Mouse (Mus musculus): Measurements from ENCODE around the gene Lhx5. TPM values are rescaled to one million over a fixed set of nuclear protein-coding genes. Genes with fewer than 3 reads are reported as not detected.

The Lhx5 gene
- polyA plus RNA-seq (2015; fragmentation: Nextera tagmentation; extraction: Ambion mirVana): 0.08 TPM in 1 of 2 replicates, not detected in the other

DNA sequence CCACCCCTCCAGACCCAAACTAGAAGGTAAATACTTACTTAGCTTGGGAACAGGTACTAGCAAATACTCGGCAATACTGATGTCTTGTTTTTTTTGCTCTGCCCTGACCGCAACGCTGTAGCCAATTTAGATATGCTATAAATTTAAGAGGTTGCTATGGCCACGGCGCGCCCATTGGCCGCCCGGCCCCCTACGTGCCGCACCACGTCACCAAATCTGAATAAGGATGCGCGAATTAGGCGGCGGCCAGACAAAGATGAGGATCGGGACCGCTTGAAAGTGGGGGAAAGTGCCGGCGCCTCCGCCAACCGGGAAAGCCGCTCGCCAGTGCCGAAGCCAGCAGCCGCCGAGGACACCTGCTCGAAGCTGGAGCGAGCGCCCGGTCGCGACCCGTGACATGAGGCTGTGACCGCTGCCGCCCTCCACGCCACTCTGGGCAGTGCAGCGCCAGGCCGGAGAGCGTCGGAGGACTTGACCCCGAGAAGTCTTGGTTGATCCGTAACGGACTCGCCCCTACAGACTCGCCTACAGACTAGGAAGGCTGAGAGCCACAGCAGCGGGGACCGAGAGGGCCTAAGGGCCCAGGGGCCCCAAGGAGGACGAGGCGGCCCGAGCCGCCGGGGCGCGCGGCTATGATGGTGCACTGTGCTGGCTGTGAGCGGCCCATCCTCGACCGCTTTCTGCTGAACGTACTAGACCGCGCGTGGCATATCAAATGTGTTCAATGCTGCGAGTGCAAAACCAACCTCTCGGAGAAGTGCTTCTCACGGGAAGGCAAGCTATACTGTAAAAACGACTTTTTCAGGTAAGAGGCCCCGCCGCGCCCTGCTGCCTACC is at the start of gene Lhx5:
Gene Lhx5 (plus strand): TSS at position 51 of the 837 bp plus-strand sequence.
- no peak within 1 kb of the TSS; the same call in 1 of the 2 replicates for H3K4me3 ChIP-seq (replicated peaks)
- H3K4me1 ChIP-seq (replicated peaks): peaks cover 7% of the 10 kb centered on the region
- peaks cover 95% of the 10 kb centered on the region for H3K27me3 ChIP-seq (replicated peaks)
- no peak within 1 kb of the TSS for H3K27ac ChIP-seq
- H3K36me3 ChIP-seq: no peaks in the 10 kb centered on the region
- H3K9me3 ChIP-seq: no peaks in the 10 kb centered on the region
- H3K4me2 ChIP-seq (replicated peaks): no peak within 1 kb of the TSS
- WGBS: under 1% methylated on average over 69 of the region's 69 CpGs
- ATAC-seq: no peak
- H3K9ac ChIP-seq: no peak within 1 kb of the TSS

GRCm38 (mm10) chr5:120386361-120386760 is 45.1 kb upstream of the Lhx5 start:
- Histone ChIP-seq H3K9me3 (no peaks in the 10 kb centered on the region), H3K27ac (no peak overlapping the region), H3K36me3 (no peaks in the 10 kb centered on the region), H3K9ac (no peak overlapping the region), H3K4me3 (replicated peaks) (no peak overlapping the region), H3K4me1 (replicated peaks) (no peaks in the 10 kb centered on the region), H3K27me3 (replicated peaks) (peaks cover 10% of the 10 kb centered on the region), H3K4me2 (replicated peaks) (no peak overlapping the region)
- no peak for ATAC-seq
- WGBS: 68% methylated on average over 4 of the region's 4 CpGs

DNA sequence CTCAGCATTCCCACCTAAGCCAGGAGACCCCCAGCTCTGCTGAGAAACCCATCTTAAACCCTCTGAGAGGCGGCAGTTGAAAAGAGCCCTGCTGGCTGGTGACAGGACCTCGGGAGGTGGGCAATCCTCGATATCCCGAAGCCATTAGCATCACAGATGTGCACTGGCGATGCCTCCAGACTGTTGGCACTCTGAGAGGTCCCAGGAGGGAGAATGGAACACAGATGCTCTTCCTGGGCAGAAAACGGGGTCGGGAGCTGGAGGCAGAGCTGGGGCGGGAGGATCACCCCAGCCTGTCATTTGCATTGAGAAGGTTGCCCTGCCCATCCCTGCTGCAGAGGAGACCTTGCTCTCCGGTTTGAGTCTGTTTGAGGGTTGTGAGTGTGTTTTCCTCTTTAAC is 42.7 kb upstream of the Lhx5 start:
- no peak for ATAC-seq
- Histone ChIP-seq H3K4me2 (replicated peaks) (no peak overlapping the region), H3K27ac (no peak overlapping the region), H3K27me3 (replicated peaks) (peaks cover 5% of the 10 kb centered on the region; the same call in 1 of the 2 replicates), H3K4me3 (replicated peaks) (no peak overlapping the region), H3K4me1 (replicated peaks) (no peaks in the 10 kb centered on the region), H3K36me3 (no peaks in the 10 kb centered on the region), H3K9ac (no peak overlapping the region), H3K9me3 (no peaks in the 10 kb centered on the region)
- 59% methylated on average over 9 of the region's 9 CpGs for WGBS

DNA sequence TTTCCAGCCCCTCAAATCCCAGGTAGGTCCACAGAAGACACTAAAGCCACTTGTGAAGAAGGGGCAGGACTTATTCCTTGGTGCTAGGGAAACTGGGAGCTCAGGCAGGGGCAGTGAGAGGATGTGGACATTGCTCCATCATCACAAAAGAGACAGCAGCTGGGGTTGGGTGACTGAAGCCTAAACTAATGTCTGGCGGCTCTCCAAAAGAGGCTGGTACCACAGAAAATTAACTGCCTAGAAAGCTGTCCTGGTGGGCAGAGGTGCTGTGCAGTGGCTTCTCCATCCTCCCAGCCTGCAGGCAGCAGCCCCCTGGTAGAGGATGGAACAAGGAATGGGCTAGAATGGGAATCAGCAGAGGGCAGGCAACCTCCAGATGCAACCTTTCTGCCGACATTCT is 41.5 kb upstream of the Lhx5 start:
- H3K4me2 ChIP-seq (replicated peaks): no peak overlapping the region
- peaks cover 17% of the 10 kb centered on the region for H3K27me3 ChIP-seq (replicated peaks)
- no peaks in the 10 kb centered on the region for H3K9me3 ChIP-seq
- no peak for ATAC-seq
- H3K4me3 ChIP-seq (replicated peaks): no peak overlapping the region
- no peak overlapping the region for H3K9ac ChIP-seq
- H3K4me1 ChIP-seq (replicated peaks): no peaks in the 10 kb centered on the region
- WGBS: 74% methylated on average over 2 of the region's 2 CpGs
- H3K27ac ChIP-seq: no peak overlapping the region
- no peaks in the 10 kb centered on the region for H3K36me3 ChIP-seq

- no peak overlapping the region for H3K9ac ChIP-seq
- H3K4me3 ChIP-seq (replicated peaks): no peak overlapping the region
- no peaks in the 10 kb centered on the region for H3K36me3 ChIP-seq
- no peak overlapping the region for H3K27ac ChIP-seq
- no peaks in the 10 kb centered on the region for H3K9me3 ChIP-seq
- H3K4me2 ChIP-seq (replicated peaks): no peak overlapping the region
- H3K27me3 ChIP-seq (replicated peaks): peaks cover 42% of the 10 kb centered on the region
- WGBS: 22% methylated on average over 25 of the region's 25 CpGs
- no peak for ATAC-seq
- no peaks in the 10 kb centered on the region for H3K4me1 ChIP-seq (replicated peaks)
Measured at GRCm38 (mm10) chr5:120393871-120394667, 37.4 kb upstream of the Lhx5 start.

GRCm38 (mm10) chr5:120397988-120398387 is 33.5 kb upstream of the Lhx5 start:
- H3K27ac ChIP-seq: no peak overlapping the region
- no peaks in the 10 kb centered on the region for H3K9me3 ChIP-seq
- ATAC-seq: no peak
- H3K4me3 ChIP-seq (replicated peaks): no peak overlapping the region
- peaks cover 59% of the 10 kb centered on the region for H3K27me3 ChIP-seq (replicated peaks)
- H3K4me1 ChIP-seq (replicated peaks): no peaks in the 10 kb centered on the region
- H3K4me2 ChIP-seq (replicated peaks): no peak overlapping the region
- 3% methylated on average over 13 of the region's 13 CpGs for WGBS
- no peaks in the 10 kb centered on the region for H3K36me3 ChIP-seq
- H3K9ac ChIP-seq: no peak overlapping the region

DNA sequence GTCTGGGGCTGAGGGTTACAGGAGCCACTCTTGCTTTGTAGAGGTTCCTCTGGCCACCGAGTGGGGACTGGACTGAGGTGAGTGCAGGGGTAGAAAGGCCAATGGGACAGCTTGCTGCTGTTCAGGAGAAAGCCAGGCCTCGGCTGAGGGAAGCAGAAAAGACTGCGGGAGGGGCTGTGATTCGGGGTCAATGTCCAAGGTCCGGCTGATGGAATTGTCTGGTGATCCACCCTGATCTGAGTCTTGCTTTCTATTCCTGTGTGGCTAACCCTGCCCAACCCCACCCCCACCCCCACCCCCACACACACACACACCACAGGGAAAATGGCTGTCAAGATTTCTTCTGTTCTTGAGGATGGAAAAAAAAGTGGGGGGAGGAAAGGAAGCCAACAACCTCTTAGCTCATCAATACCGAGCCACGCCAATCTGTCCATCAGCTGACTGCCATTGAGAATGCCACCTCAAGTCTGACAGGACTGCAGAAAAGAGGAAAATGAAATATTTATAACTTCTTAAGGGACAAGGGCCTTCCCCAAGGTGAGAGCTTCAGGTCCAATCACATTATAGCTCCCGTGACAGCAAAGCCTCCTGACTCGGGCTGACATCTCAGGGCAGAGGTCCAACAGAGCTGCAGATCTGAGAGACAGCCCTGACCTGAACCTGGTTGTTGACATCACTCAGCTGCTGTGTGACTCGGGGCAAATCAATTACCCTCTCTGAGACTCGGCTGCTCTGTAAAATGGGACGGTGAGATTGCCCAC is 26.5 kb upstream of the Lhx5 start:
- WGBS: 58% methylated on average over 12 of the region's 12 CpGs
- Histone ChIP-seq H3K4me1 (replicated peaks) (no peaks in the 10 kb centered on the region), H3K36me3 (no peaks in the 10 kb centered on the region), H3K4me2 (replicated peaks) (no peak overlapping the region), H3K27me3 (replicated peaks) (peaks cover 26% of the 10 kb centered on the region), H3K9me3 (no peaks in the 10 kb centered on the region), H3K27ac (no peak overlapping the region), H3K9ac (no peak overlapping the region), H3K4me3 (replicated peaks) (no peak overlapping the region)
- ATAC-seq: peak; percentile 76

- H3K4me3 ChIP-seq (replicated peaks): no peak overlapping the region
- 70% methylated on average over 14 of the region's 14 CpGs for WGBS
- H3K4me2 ChIP-seq (replicated peaks): no peak overlapping the region
- ATAC-seq: no peak
- no peaks in the 10 kb centered on the region for H3K4me1 ChIP-seq (replicated peaks)
- H3K36me3 ChIP-seq: no peaks in the 10 kb centered on the region
- H3K27ac ChIP-seq: no peak overlapping the region
- H3K9me3 ChIP-seq: no peaks in the 10 kb centered on the region
- no peak overlapping the region for H3K9ac ChIP-seq
- peaks cover 27% of the 10 kb centered on the region for H3K27me3 ChIP-seq (replicated peaks)
Measured at GRCm38 (mm10) chr5:120408933-120409332, 22.6 kb upstream of the Lhx5 start.

DNA sequence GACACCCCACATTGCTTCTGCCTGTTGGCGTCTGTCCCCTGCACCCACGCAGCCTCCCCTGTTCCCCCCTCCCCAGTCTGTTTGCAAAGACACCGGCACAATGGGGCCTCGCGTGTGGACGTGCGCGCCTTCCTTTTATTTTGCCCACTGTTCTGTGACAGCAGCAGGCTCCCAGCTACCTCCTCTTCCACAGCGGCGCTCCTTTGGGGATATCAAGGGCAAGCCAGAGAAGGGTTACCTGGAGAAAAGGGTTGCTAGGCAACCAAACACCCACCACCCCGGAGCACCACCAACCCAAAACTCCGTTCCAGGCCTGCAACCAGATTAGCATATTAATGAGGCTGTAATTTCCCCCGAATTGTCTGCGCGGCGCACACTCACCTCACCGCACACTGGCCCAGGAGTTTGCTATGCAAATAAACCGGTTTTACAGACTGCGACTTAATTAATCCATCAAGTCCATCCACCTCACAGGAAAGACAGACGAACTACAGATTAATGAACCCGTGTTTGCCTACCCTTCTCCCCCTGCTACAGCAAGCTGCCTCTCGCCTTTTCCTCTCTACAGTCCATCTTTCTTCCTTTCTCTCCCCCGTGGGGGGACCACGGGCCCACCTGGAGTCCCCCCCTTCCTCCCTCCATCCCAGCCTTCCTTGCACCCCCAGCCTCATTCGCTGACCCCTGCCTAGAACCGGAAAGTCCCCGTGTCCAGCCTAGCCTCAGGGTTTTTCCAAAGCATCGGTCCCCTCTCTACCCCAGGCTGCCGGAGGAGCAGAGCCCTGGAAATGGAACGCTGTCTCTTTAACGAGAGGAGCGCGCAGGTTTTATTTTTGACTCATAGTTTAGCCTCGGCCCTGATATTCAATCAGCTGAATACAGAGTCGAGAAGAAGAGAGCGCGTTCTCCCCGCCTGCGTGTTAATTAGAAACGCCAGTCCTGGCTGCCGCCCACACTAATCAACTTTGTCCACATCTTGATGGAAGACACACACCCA is 21.8 kb upstream of the Lhx5 start:
- Histone ChIP-seq H3K4me3 (replicated peaks) (no peak overlapping the region), H3K9me3 (no peaks in the 10 kb centered on the region), H3K27me3 (replicated peaks) (peaks cover 27% of the 10 kb centered on the region), H3K4me1 (replicated peaks) (no peaks in the 10 kb centered on the region), H3K4me2 (replicated peaks) (no peak overlapping the region), H3K9ac (no peak overlapping the region), H3K36me3 (no peaks in the 10 kb centered on the region), H3K27ac (no peak overlapping the region)
- WGBS: 2% methylated on average over 41 of the region's 41 CpGs
- ATAC-seq: no peak

DNA sequence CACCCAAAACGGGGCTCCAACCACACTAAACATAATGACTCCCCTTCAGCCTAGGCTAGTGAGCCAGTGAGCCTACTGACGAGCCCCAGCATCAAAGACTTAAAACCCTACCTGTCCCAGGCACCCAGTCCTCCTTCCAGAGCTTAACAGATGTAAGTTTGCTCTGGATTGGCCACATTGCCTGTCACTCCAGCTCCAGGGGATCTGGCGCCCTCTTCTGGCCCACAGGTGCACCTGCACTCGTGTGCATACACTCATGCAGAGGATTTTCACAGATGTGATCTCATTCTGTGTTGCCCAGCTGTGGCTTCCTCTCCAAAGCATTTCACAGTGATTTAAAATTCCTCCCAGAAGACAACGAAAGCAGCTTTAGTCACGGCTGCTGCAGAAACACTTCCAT is 18.1 kb upstream of the Lhx5 start:
- Histone ChIP-seq H3K27ac (no peak overlapping the region), H3K9me3 (no peaks in the 10 kb centered on the region), H3K27me3 (replicated peaks) (peaks cover 36% of the 10 kb centered on the region), H3K9ac (no peak overlapping the region), H3K4me3 (replicated peaks) (no peak overlapping the region), H3K4me1 (replicated peaks) (no peaks in the 10 kb centered on the region), H3K4me2 (replicated peaks) (no peak overlapping the region), H3K36me3 (no peaks in the 10 kb centered on the region)
- 79% methylated on average over 6 of the region's 6 CpGs for WGBS
- no peak for ATAC-seq

- Histone ChIP-seq H3K27ac (no peak overlapping the region), H3K9ac (no peak overlapping the region), H3K4me2 (replicated peaks) (no peak overlapping the region), H3K4me1 (replicated peaks) (no peaks in the 10 kb centered on the region), H3K4me3 (replicated peaks) (no peak overlapping the region), H3K36me3 (no peaks in the 10 kb centered on the region), H3K9me3 (no peaks in the 10 kb centered on the region), H3K27me3 (replicated peaks) (peaks cover 54% of the 10 kb centered on the region)
- WGBS: 81% methylated on average over 8 of the region's 8 CpGs
- no peak for ATAC-seq
Measured at GRCm38 (mm10) chr5:120420106-120420505, 11.4 kb upstream of the Lhx5 start.

Data from intestine, embryonic 15.5 days (tissue).